ENCODE assay signal across 9 mouse cellular contexts in genomic region chrX:134132295-134132694, GRCm38 (mm10). TPM values are rescaled to one million over a fixed set of nuclear protein-coding genes. Genes with fewer than 3 reads are reported as not detected.
DNase-seq lines count a peak whose midpoint lies in the region; ATAC-seq and TF ChIP-seq lines count a peak whose summit lies in the region.
"Had no signal": no experiment of that assay in that cellular context is flagged by ENCODE, and none has a peak within 500 bp of the region (broad histone marks: within the 10 kb centered on the region; RNA-seq: fewer than 3 reads in every experiment).

No protein-coding gene starts in this region.

- H3K9me3 ChIP-seq in ES-Bruce4 (replicated peaks; ENCODE audit: control insufficient read depth, insufficient read depth, low read length, poor library complexity, severe bottlenecking): no peaks in the 10 kb centered on the region
- H3K9me3 ChIP-seq in embryonic facial prominence, embryonic 10.5 days: no peaks in the 10 kb centered on the region
- no peaks in the 10 kb centered on the region for H3K9me3 ChIP-seq in neural tube, embryonic 11.5 days (ENCODE audit: control insufficient read depth, low read length)
- H3K9me3 ChIP-seq: liver, embryonic 15.5 days; stomach, embryonic 15.5 days had no signal

- no peak overlapping the region for H3K9ac ChIP-seq in ES-Bruce4 (ENCODE audit: low read depth, poor library complexity, severe bottlenecking)
- H3K9ac ChIP-seq in neural tube, embryonic 11.5 days (ENCODE audit: low read length): no peak overlapping the region
- H3K9ac ChIP-seq: liver, embryonic 15.5 days; stomach, embryonic 15.5 days had no signal

- TF ChIP-seq POLR2A in ES-Bruce4 (IDR thresholded peaks at IDR 0.05; ENCODE audit: insufficient read depth, low read length): no peak

- DNase-seq in kidney, adult 9 months: peak; percentile 9
- no peak for DNase-seq in kidney, adult 18-20 months
- peak; percentile 10 for DNase-seq in MN1 (ENCODE audit: low spot score)
- peak; percentile 21 for DNase-seq in embryonic facial prominence, embryonic 10.5 days (ENCODE audit: low spot score)
- peak; percentile 25 for DNase-seq in neural tube, embryonic 11.5 days (ENCODE audit: low spot score)
- no peak for DNase-seq in spleen, postnatal 4 days (ENCODE audit: low spot score in 2 of 2)

- peak; percentile 18 for TF ChIP-seq CTCF in ES-Bruce4 (IDR thresholded peaks at IDR 0.05; ENCODE audit: low read depth, low read length)

- H3K27me3 ChIP-seq in ES-Bruce4 (ENCODE audit: control insufficient read depth, insufficient read depth, low read length, poor library complexity, severe bottlenecking): no peaks in the 10 kb centered on the region
- H3K27me3 ChIP-seq in embryonic facial prominence, embryonic 10.5 days (replicated peaks; ENCODE audit: low read depth, poor library complexity, severe bottlenecking): peaks cover 73% of the 10 kb centered on the region
- no peaks in the 10 kb centered on the region for H3K27me3 ChIP-seq in neural tube, embryonic 11.5 days (ENCODE audit: control insufficient read depth, insufficient read depth, low read length)
- H3K27me3 ChIP-seq: stomach, embryonic 15.5 days had no signal

- H3K27ac ChIP-seq in ES-Bruce4 (ENCODE audit: insufficient read depth, low read length): no peak overlapping the region
- H3K27ac ChIP-seq in embryonic facial prominence, embryonic 10.5 days (replicated peaks): no peak overlapping the region
- no peak overlapping the region for H3K27ac ChIP-seq in neural tube, embryonic 11.5 days (ENCODE audit: low read depth, low read length)
- H3K27ac ChIP-seq: liver, embryonic 15.5 days; stomach, embryonic 15.5 days had no signal

- 36% methylated on average over 5 of the region's 5 CpGs for WGBS in embryonic facial prominence, embryonic 10.5 days
- 38% methylated on average over 5 of the region's 5 CpGs for WGBS in neural tube, embryonic 11.5 days

- no peak overlapping the region for H3K4me2 ChIP-seq in neural tube, embryonic 11.5 days (ENCODE audit: low read depth)
- H3K4me2 ChIP-seq: liver, embryonic 15.5 days; stomach, embryonic 15.5 days had no signal

- no peaks in the 10 kb centered on the region for H3K36me3 ChIP-seq in ES-Bruce4 (ENCODE audit: control insufficient read depth, insufficient read depth, low read length, poor library complexity, severe bottlenecking)
- no peaks in the 10 kb centered on the region for H3K36me3 ChIP-seq in embryonic facial prominence, embryonic 10.5 days (replicated peaks)
- H3K36me3 ChIP-seq in neural tube, embryonic 11.5 days (ENCODE audit: control insufficient read depth, insufficient read depth, low read length): no peaks in the 10 kb centered on the region
- H3K36me3 ChIP-seq: liver, embryonic 15.5 days; stomach, embryonic 15.5 days had no signal

- ATAC-seq in neural tube, embryonic 11.5 days (ENCODE audit: insufficient read depth, low FRiP score, low TSS enrichment): no peak

- H3K4me1 ChIP-seq in ES-Bruce4 (ENCODE audit: control insufficient read depth, insufficient read depth, low read length): no peaks in the 10 kb centered on the region
- no peaks in the 10 kb centered on the region for H3K4me1 ChIP-seq in embryonic facial prominence, embryonic 10.5 days
- no peaks in the 10 kb centered on the region for H3K4me1 ChIP-seq in neural tube, embryonic 11.5 days (ENCODE audit: control insufficient read depth, insufficient read depth, low read length)
- H3K4me1 ChIP-seq: liver, embryonic 15.5 days; stomach, embryonic 15.5 days had no signal

- no peak for TF ChIP-seq EP300 in ES-Bruce4 (IDR thresholded peaks at IDR 0.05; ENCODE audit: insufficient read depth, low read depth, low read length)

- no peak overlapping the region for H3K4me3 ChIP-seq in ES-Bruce4 (ENCODE audit: low read depth, low read length)
- H3K4me3 ChIP-seq in embryonic facial prominence, embryonic 10.5 days: no peak overlapping the region
- H3K4me3 ChIP-seq in neural tube, embryonic 11.5 days (ENCODE audit: low read depth, low read length): no peak overlapping the region
- H3K4me3 ChIP-seq: liver, embryonic 15.5 days; stomach, embryonic 15.5 days had no signal

RNA-seq across cellular contexts. Expression of gene Xkrx, which starts 29.6 kb away (rescaled TPM):
- 0.87 and 1.1 TPM in 2 replicates for polyA plus RNA-seq in ES-Bruce4 (2011; ENCODE audit: insufficient read depth, insufficient read length, low read depth, missing spikeins)
- polyA plus RNA-seq in embryonic facial prominence, embryonic 10.5 days (2016; fragmentation: Nextera tagmentation; extraction: Ambion mirVana): not detected in 2 replicates
- polyA plus RNA-seq in neural tube, embryonic 11.5 days (2014; fragmentation: Nextera tagmentation; extraction: Ambion mirVana): not detected in 2 replicates
- polyA plus RNA-seq: liver, embryonic 15.5 days had no signal

RNA-seq across cellular contexts. Expression of gene Arl13a, which starts 55.0 kb away (rescaled TPM):
- not detected in 2 replicates for polyA plus RNA-seq in ES-Bruce4 (2011; ENCODE audit: insufficient read depth, insufficient read length, low read depth, missing spikeins)
- polyA plus RNA-seq in embryonic facial prominence, embryonic 10.5 days (2016; fragmentation: Nextera tagmentation; extraction: Ambion mirVana): not detected in 2 replicates
- polyA plus RNA-seq in neural tube, embryonic 11.5 days (2014; fragmentation: Nextera tagmentation; extraction: Ambion mirVana): not detected in 2 replicates
- polyA plus RNA-seq: liver, embryonic 15.5 days had no signal

Comparison
In these comparisons a context has a peak if more than half of its experiments do, and no peak if none do; other contexts are left out.
1. DNase-seq: peak in kidney, adult 9 months (single experiment), MN1 (single experiment), embryonic facial prominence, embryonic 10.5 days (single experiment) and neural tube, embryonic 11.5 days (single experiment); none in kidney, adult 18-20 months (single experiment) and spleen, postnatal 4 days (0 of 2).